Mouse (Mus musculus) embryonic facial prominence, embryonic 12.5 days (tissue): ENCODE results near the gene Cd300lg. TPM values are rescaled to one million over a fixed set of nuclear protein-coding genes. Genes with fewer than 3 reads are reported as not detected.
A peak's percentile ranks its signal among the peaks of the same experiment; 100 is the strongest.

Source experiments
- ATAC-seq: fragments of 200-750 bp; cut with Nextera tagmentation; 2 replicates; pipeline ENCODE4 v1.8.0; 2017; ENCODE audit not compliant: insufficient number of reproducible peaks, insufficient read depth, low FRiP score, low TSS enrichment
- H3K27ac ChIP-seq: fragments of 300-500 bp; sonication (generic); 2 replicates; pipeline ENCODE4 v1.5.1; 2016; ENCODE audit warnings: mild to moderate bottlenecking
- H3K27me3 ChIP-seq: fragments of 300-500 bp; sonication (generic); 2 replicates; pipeline ENCODE4 v1.6.1; 2016; ENCODE audit warnings: mild to moderate bottlenecking, moderate library complexity
- H3K36me3 ChIP-seq: fragments of 300-500 bp; sonication (generic); 2 replicates; pipeline ENCODE4 v1.6.1; 2016; ENCODE audit warnings: mild to moderate bottlenecking
- H3K4me1 ChIP-seq: fragments of 300-500 bp; sonication (generic); 2 replicates; pipeline ENCODE4 v1.6.1; 2016
- H3K4me2 ChIP-seq: fragments of 300-500 bp; sonication (generic); replicated peaks from 2 replicates; pipeline ENCODE4 v1.6.1; 2016; ENCODE audit warnings: mild to moderate bottlenecking, moderate library complexity
- H3K4me3 ChIP-seq: fragments of 300-500 bp; sonication (generic); 2 replicates; pipeline ENCODE4 v1.5.1; 2016; ENCODE audit warnings: mild to moderate bottlenecking
- H3K9ac ChIP-seq: fragments of 300-500 bp; sonication (generic); 2 replicates; pipeline ENCODE4 v1.6.1; 2016; ENCODE audit warnings: mild to moderate bottlenecking, moderate library complexity
- H3K9me3 ChIP-seq: fragments of 300-500 bp; sonication (generic); 2 replicates; pipeline ENCODE4 v1.6.1; 2016; ENCODE audit warnings: mild to moderate bottlenecking, moderate library complexity
- WGBS: fragments of 180-500 bp; shearing (Covaris S2); methylation state at CpG from one replicate; pipeline ENCODE4 v1.1.7; 2016; 5-methylcytosine and 5-hydroxymethylcytosine counted together
- polyA plus RNA-seq: library from polyadenylated mRNA; unstranded; fragments of >200 nt; fragmentation: Nextera tagmentation; extraction: Ambion mirVana; gene quantifications from 2 replicates; pipeline ENCODE4 v1.2.1, GENCODE M21; 2016

Cd300lg gene
- polyA plus RNA-seq, 1 experiment from 2014 or later = 0.55 TPM

GRCm38 (mm10) chr11:102052697-102053096 is 11.4 kb downstream of the Cd300lg start:
- Histone ChIP-seq H3K9me3 (no peaks in the 10 kb centered on the region), H3K4me1 (no peaks in the 10 kb centered on the region), H3K27me3 (0 out of 2 replicates have a peak, but pooled peaks cover 5% of the 10 kb centered on the region), H3K36me3 (no peaks in the 10 kb centered on the region), H3K27ac (no peak overlapping the region), H3K4me2 (no peak overlapping the region), H3K4me3 (no peak overlapping the region), H3K9ac (no peak overlapping the region)
- WGBS = 80% methylated on average over 12 of the region's 12 CpGs
- ATAC-seq = no peak

- Histone ChIP-seq H3K27ac (no peak overlapping the region), H3K9me3 (no peaks in the 10 kb centered on the region), H3K4me1 (no peaks in the 10 kb centered on the region), H3K9ac (no peak overlapping the region), H3K36me3 (0 out of 2 replicates have a peak, but pooled peaks cover under 1% of the 10 kb centered on the region), H3K4me2 (no peak overlapping the region), H3K4me3 (no peak overlapping the region), H3K27me3 (0 out of 2 replicates have a peak, but pooled peaks cover 5% of the 10 kb centered on the region)
- no peak for ATAC-seq
- 82% methylated on average over 7 of the region's 7 CpGs for WGBS
Measured at GRCm38 (mm10) chr11:102053183-102053582, 11.9 kb downstream of the Cd300lg start.

- no peak overlapping the region for H3K9ac ChIP-seq
- H3K27ac ChIP-seq = no peak overlapping the region
- no peaks in the 10 kb centered on the region for H3K4me1 ChIP-seq
- WGBS = 32% methylated on average over 9 of the region's 9 CpGs
- no peak overlapping the region for H3K4me2 ChIP-seq
- 0 out of 2 replicates have a peak, but pooled peaks cover 7% of the 10 kb centered on the region for H3K36me3 ChIP-seq
- H3K4me3 ChIP-seq = no peak overlapping the region
- 0 out of 2 replicates have a peak, but pooled peaks cover 5% of the 10 kb centered on the region for H3K27me3 ChIP-seq
- ATAC-seq = no peak
- H3K9me3 ChIP-seq = no peaks in the 10 kb centered on the region
Measured at GRCm38 (mm10) chr11:102053847-102054246, 12.5 kb downstream of the Cd300lg start.

- Histone ChIP-seq H3K27me3 (peaks cover 10% of the 10 kb centered on the region), H3K27ac (no peak overlapping the region), H3K4me3 (peak overlapping the region; percentile 30), H3K9me3 (no peaks in the 10 kb centered on the region), H3K4me1 (no peaks in the 10 kb centered on the region), H3K36me3 (peaks cover 29% of the 10 kb centered on the region), H3K4me2 (peak overlapping the region; percentile 63), H3K9ac (peak overlapping the region; percentile 41; the same call in 1 of the 2 replicates)
- peak; percentile 71; the same call in 1 of the 2 replicates for ATAC-seq
- 3% methylated on average over 23 of the region's 23 CpGs for WGBS
Measured at GRCm38 (mm10) chr11:102061236-102061940, 20.1 kb downstream of the Cd300lg start.

- H3K9me3 ChIP-seq = no peaks in the 10 kb centered on the region
- H3K4me3 ChIP-seq = no peak overlapping the region
- WGBS = 22% methylated on average over 16 of the region's 16 CpGs
- peaks cover 10% of the 10 kb centered on the region for H3K27me3 ChIP-seq
- H3K36me3 ChIP-seq = peaks cover 29% of the 10 kb centered on the region
- H3K27ac ChIP-seq = no peak overlapping the region
- H3K4me1 ChIP-seq = no peaks in the 10 kb centered on the region
- no peak for ATAC-seq
- H3K4me2 ChIP-seq = no peak overlapping the region; the same call in 1 of the 2 replicates
- H3K9ac ChIP-seq = no peak overlapping the region
Measured at GRCm38 (mm10) chr11:102061941-102062473, 20.7 kb downstream of the Cd300lg start.

GRCm38 (mm10) chr11:102063076-102063475 is 21.8 kb downstream of the Cd300lg start:
- H3K4me3 ChIP-seq = no peak overlapping the region
- no peaks in the 10 kb centered on the region for H3K9me3 ChIP-seq
- peaks cover 29% of the 10 kb centered on the region for H3K36me3 ChIP-seq
- peaks cover 10% of the 10 kb centered on the region for H3K27me3 ChIP-seq
- H3K9ac ChIP-seq = no peak overlapping the region
- no peak overlapping the region for H3K27ac ChIP-seq
- no peaks in the 10 kb centered on the region; the same call in 1 of the 2 replicates for H3K4me1 ChIP-seq
- H3K4me2 ChIP-seq = no peak overlapping the region
- no peak for ATAC-seq
- WGBS = 80% methylated on average over 13 of the region's 13 CpGs

GRCm38 (mm10) chr11:102068969-102069368 is 27.7 kb downstream of the Cd300lg start:
- Histone ChIP-seq H3K4me1 (peaks cover 12% of the 10 kb centered on the region), H3K4me3 (no peak overlapping the region), H3K4me2 (no peak overlapping the region), H3K9ac (no peak overlapping the region), H3K27ac (no peak overlapping the region), H3K27me3 (0 out of 2 replicates have a peak, but pooled peaks cover 5% of the 10 kb centered on the region), H3K36me3 (peaks cover 2% of the 10 kb centered on the region; the same call in 1 of the 2 replicates), H3K9me3 (no peaks in the 10 kb centered on the region)
- ATAC-seq = no peak
- 34% methylated on average over 2 of the region's 2 CpGs for WGBS

- H3K4me2 ChIP-seq = no peak overlapping the region
- no peaks in the 10 kb centered on the region for H3K36me3 ChIP-seq
- H3K4me3 ChIP-seq = no peak overlapping the region
- no peak overlapping the region for H3K27ac ChIP-seq
- H3K27me3 ChIP-seq = 0 out of 2 replicates have a peak, but pooled peaks cover 5% of the 10 kb centered on the region
- peaks cover 12% of the 10 kb centered on the region for H3K4me1 ChIP-seq
- H3K9me3 ChIP-seq = no peaks in the 10 kb centered on the region
- 44% methylated on average over 11 of the region's 11 CpGs for WGBS
- no peak for ATAC-seq
- H3K9ac ChIP-seq = no peak overlapping the region
Measured at GRCm38 (mm10) chr11:102069633-102070032, 28.3 kb downstream of the Cd300lg start.

GRCm38 (mm10) chr11:102070426-102070825 is 29.1 kb downstream of the Cd300lg start:
- Histone ChIP-seq H3K4me2 (peak overlapping the region; percentile 33), H3K4me3 (no peak overlapping the region), H3K4me1 (peaks cover 12% of the 10 kb centered on the region), H3K9ac (no peak overlapping the region), H3K27ac (no peak overlapping the region), H3K36me3 (no peaks in the 10 kb centered on the region), H3K9me3 (no peaks in the 10 kb centered on the region), H3K27me3 (0 out of 2 replicates have a peak, but pooled peaks cover 5% of the 10 kb centered on the region)
- ATAC-seq = no peak
- 3% methylated on average over 13 of the region's 13 CpGs for WGBS

- WGBS = 79% methylated on average over 5 of the region's 5 CpGs
- H3K4me1 ChIP-seq = peaks cover 12% of the 10 kb centered on the region
- no peak overlapping the region for H3K4me3 ChIP-seq
- H3K9ac ChIP-seq = no peak overlapping the region
- no peak overlapping the region for H3K4me2 ChIP-seq
- no peaks in the 10 kb centered on the region for H3K9me3 ChIP-seq
- no peak for ATAC-seq
- no peak overlapping the region for H3K27ac ChIP-seq
- 0 out of 2 replicates have a peak, but pooled peaks cover 5% of the 10 kb centered on the region for H3K27me3 ChIP-seq
- no peaks in the 10 kb centered on the region for H3K36me3 ChIP-seq
Measured at GRCm38 (mm10) chr11:102072729-102073128, 31.4 kb downstream of the Cd300lg start.

GRCm38 (mm10) chr11:102073722-102074121 is 32.4 kb downstream of the Cd300lg start:
- H3K4me1 ChIP-seq = peaks cover 12% of the 10 kb centered on the region
- H3K27me3 ChIP-seq = 0 out of 2 replicates have a peak, but pooled peaks cover 5% of the 10 kb centered on the region
- H3K9me3 ChIP-seq = no peaks in the 10 kb centered on the region
- no peak overlapping the region for H3K4me2 ChIP-seq
- peaks cover 7% of the 10 kb centered on the region; the same call in 1 of the 2 replicates for H3K36me3 ChIP-seq
- no peak overlapping the region for H3K9ac ChIP-seq
- ATAC-seq = no peak
- 79% methylated on average over 14 of the region's 14 CpGs for WGBS
- H3K27ac ChIP-seq = no peak overlapping the region
- H3K4me3 ChIP-seq = no peak overlapping the region

- Histone ChIP-seq H3K27me3 (no peaks in the 10 kb centered on the region), H3K4me1 (peaks cover 24% of the 10 kb centered on the region), H3K9me3 (no peaks in the 10 kb centered on the region), H3K9ac (peak overlapping the region; percentile 57), H3K27ac (no peak overlapping the region), H3K4me3 (peak overlapping the region; percentile 43), H3K4me2 (peak overlapping the region; percentile 93), H3K36me3 (peaks cover 10% of the 10 kb centered on the region; the same call in 1 of the 2 replicates)
- ATAC-seq = peak; percentile 79
- 1% methylated on average over 18 of the region's 18 CpGs for WGBS
Measured at GRCm38 (mm10) chr11:102082322-102082721, 41.0 kb downstream of the Cd300lg start.
